Mouse (Mus musculus): ENCODE results near the gene Akap13. TPM values are rescaled to one million over a fixed set of nuclear protein-coding genes. Genes with fewer than 3 reads are reported as not detected.

Akap13 gene
- polyA plus RNA-seq, 1 experiment from 2014 or later = 21.5 TPM

DNA sequence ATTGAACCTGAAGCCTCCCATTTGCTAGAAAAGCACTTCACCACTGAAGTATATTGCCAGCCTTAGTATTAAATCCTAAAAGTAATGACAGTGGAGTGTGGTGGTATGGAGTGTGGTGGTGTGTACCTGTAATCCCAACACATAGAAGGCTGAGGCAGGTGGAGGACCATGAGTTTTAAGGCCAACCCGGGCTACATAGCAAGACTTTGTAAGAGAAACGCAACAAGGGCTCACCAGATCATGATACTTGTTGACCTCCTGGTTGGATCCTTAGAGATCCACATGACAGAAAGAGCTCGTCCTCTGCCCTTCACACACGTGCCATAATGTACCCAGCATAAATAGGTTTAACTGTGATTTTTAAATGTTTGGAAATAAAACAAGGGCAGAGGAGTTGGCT, 254.6 kb downstream of the Akap13 start:
- Histone ChIP-seq H3K4me3 (no peak overlapping the region), H3K9me3 (no peaks in the 10 kb centered on the region), H3K4me2 (no peak overlapping the region), H3K4me1 (replicated peaks) (no peaks in the 10 kb centered on the region), H3K27me3 (no peaks in the 10 kb centered on the region), H3K36me3 (0 out of 2 replicates have a peak, but pooled peaks cover 4% of the 10 kb centered on the region), H3K27ac (replicated peaks) (no peak overlapping the region), H3K9ac (no peak overlapping the region)
- WGBS = 98% methylated on average over 4 of the region's 4 CpGs
- ATAC-seq (ENCODE audit: low read depth) = no peak

DNA sequence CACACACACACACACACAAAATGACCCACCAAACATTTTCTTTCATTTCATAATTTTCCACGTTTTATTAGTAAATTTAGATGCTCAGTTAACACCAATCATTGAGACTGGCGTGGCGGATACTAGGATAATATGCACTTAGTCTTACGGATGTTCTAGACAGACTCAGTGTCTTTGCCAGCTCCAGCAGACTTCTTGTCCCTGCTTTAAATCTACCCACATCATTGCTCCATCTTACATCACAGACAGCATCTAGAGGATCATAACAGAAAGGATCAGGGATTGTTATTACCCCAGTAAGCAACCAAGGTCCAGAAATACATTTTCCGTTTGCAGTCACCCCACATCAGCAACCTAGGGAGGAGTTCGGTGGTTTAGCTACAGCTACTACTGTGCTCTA, 255.6 kb downstream of the Akap13 start:
- H3K9me3 ChIP-seq = no peaks in the 10 kb centered on the region
- ATAC-seq (ENCODE audit: low read depth) = no peak
- 92% methylated on average over 6 of the region's 6 CpGs for WGBS

DNA sequence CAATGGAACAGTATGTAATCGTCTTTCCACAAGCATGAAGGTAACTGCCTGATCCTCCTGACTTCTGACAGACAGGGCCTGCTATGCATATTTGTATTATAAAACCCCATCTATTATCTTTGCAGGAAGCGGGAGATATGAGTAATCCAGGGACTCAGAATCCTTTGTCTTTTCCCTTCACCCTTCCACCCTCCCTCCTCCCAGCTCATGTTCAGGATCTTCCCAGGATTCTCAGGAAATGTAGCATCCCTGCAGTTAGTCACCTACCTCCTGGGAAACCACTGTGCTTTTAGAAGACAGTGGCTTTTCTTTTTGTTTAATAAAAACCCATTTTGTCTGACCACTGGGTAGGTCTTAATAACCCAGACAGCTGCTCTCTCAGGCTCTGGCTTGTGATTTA, 256.1 kb downstream of the Akap13 start:
- H3K4me3 ChIP-seq = no peak overlapping the region
- H3K4me1 ChIP-seq (replicated peaks) = no peaks in the 10 kb centered on the region
- no peak overlapping the region for H3K27ac ChIP-seq (replicated peaks)
- no peak for ATAC-seq (ENCODE audit: low read depth)
- H3K27me3 ChIP-seq = no peaks in the 10 kb centered on the region
- WGBS = 85% methylated on average over 2 of the region's 2 CpGs
- no peaks in the 10 kb centered on the region for H3K9me3 ChIP-seq
- H3K4me2 ChIP-seq = no peak overlapping the region
- no peaks in the 10 kb centered on the region for H3K36me3 ChIP-seq
- no peak overlapping the region for H3K9ac ChIP-seq

More for the DNA sequence above, 255.6 kb downstream of the Akap13 start:
- Histone ChIP-seq H3K4me3 (no peak overlapping the region), H3K4me2 (no peak overlapping the region), H3K36me3 (0 out of 2 replicates have a peak, but pooled peaks cover 3% of the 10 kb centered on the region), H3K9ac (no peak overlapping the region), H3K4me1 (replicated peaks) (no peaks in the 10 kb centered on the region), H3K27ac (replicated peaks) (no peak overlapping the region), H3K27me3 (no peaks in the 10 kb centered on the region)

DNA sequence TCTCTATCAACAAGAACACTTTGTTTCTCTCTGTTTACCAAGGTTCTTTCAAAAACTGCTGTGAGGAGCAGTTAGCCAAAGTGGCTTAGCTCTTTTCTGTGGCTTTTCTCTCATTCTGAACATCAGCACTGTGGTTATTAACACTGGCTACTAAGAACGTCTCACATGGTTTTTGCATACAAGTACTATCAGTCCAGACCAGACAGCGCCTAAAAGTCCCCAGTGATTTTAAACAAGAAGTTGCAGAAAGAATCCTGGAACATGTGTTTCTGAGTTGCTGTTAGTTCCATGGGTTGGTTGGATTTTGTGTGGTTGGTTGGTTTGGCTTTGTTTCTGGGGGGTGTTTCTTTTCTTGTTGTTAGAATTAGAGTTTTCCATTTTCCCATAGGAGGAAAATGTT, 257.5 kb downstream of the Akap13 start:
- Histone ChIP-seq H3K4me3 (no peak overlapping the region), H3K27me3 (no peaks in the 10 kb centered on the region), H3K9me3 (no peaks in the 10 kb centered on the region), H3K9ac (no peak overlapping the region), H3K4me1 (replicated peaks) (no peaks in the 10 kb centered on the region), H3K4me2 (no peak overlapping the region), H3K36me3 (no peaks in the 10 kb centered on the region), H3K27ac (replicated peaks) (no peak overlapping the region)
- 60% methylated on average over 2 of the region's 2 CpGs for WGBS
- no peak for ATAC-seq (ENCODE audit: low read depth)

DNA sequence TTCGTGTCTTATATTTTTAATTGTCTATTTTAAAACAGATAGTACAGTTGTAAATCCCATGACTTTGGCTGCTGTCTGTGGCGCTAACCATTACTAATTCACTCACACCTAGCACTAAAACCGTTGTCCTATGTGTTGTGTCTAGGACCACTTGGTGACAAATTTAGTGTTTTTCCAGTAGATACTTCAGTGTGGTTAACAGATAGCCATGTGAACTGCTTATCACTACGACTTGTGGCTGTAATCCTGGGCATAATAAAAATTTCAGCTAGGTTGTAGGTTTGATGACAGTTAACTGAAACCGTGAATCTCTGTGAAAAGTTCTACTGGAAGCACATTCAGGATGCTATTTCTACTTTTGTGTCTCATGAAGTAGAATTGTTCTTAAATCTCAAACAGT, 258.6 kb downstream of the Akap13 start:
- WGBS = 90% methylated on average over 5 of the region's 5 CpGs

DNA sequence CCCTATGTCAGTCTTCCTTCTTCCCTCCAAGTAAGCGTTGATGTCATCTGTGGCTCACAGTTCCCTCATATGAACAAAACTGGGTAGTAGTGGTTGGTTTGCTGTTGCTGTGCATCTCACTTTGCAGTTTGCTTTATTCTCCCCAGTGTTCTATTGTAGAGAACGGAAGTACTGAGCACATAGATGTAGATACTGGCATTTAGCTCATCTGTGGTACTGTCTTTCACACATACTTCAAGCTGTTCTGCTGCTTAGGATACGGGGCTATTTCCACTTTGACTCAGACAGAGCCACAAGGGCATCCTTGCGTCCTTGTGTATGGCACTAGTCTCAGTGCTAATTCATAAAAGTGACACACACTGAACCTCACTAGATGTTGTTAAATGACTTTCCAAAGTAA, 259.7 kb downstream of the Akap13 start:
- Histone ChIP-seq H3K4me1 (replicated peaks) (no peaks in the 10 kb centered on the region), H3K36me3 (peaks cover 3% of the 10 kb centered on the region; the same call in 1 of the 2 replicates), H3K9me3 (no peaks in the 10 kb centered on the region), H3K9ac (no peak overlapping the region), H3K27me3 (no peaks in the 10 kb centered on the region), H3K27ac (replicated peaks) (no peak overlapping the region), H3K4me2 (no peak overlapping the region), H3K4me3 (no peak overlapping the region)
- ATAC-seq (ENCODE audit: low read depth) = no peak
- 95% methylated on average over 4 of the region's 4 CpGs for WGBS

More for the DNA sequence above, 258.6 kb downstream of the Akap13 start:
- no peaks in the 10 kb centered on the region for H3K27me3 ChIP-seq
- H3K36me3 ChIP-seq = no peaks in the 10 kb centered on the region
- no peaks in the 10 kb centered on the region for H3K9me3 ChIP-seq
- H3K4me3 ChIP-seq = no peak overlapping the region
- no peak overlapping the region for H3K27ac ChIP-seq (replicated peaks)
- H3K4me2 ChIP-seq = no peak overlapping the region
- ATAC-seq (ENCODE audit: low read depth) = no peak
- no peak overlapping the region for H3K9ac ChIP-seq
- no peaks in the 10 kb centered on the region for H3K4me1 ChIP-seq (replicated peaks)

DNA sequence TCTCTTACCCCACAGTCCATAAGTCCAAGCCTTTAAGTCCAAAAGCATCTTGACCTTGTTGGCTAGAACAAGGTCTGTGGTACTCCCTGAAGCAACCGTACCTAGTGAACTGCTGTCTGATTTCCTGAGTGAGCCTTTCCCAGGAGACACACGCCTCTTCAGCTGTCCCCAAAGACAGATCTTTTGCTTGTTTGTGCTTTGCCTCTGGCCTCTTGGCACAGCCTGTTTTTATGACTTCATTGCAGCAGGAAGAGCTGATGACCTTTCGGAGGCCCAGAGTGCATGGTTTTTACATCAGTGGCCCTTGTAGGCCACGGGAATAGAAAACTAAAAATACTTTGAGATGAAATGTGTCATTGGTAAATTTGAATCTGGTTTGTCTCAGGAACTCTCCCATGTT, 260.6 kb downstream of the Akap13 start:
- peaks cover 9% of the 10 kb centered on the region for H3K36me3 ChIP-seq
- no peak overlapping the region for H3K27ac ChIP-seq (replicated peaks)
- WGBS = 61% methylated on average over 4 of the region's 4 CpGs
- H3K27me3 ChIP-seq = no peaks in the 10 kb centered on the region
- ATAC-seq (ENCODE audit: low read depth) = no peak
- H3K9me3 ChIP-seq = no peaks in the 10 kb centered on the region
- no peaks in the 10 kb centered on the region for H3K4me1 ChIP-seq (replicated peaks)
- no peak overlapping the region for H3K4me2 ChIP-seq
- H3K4me3 ChIP-seq = no peak overlapping the region
- H3K9ac ChIP-seq = no peak overlapping the region

DNA sequence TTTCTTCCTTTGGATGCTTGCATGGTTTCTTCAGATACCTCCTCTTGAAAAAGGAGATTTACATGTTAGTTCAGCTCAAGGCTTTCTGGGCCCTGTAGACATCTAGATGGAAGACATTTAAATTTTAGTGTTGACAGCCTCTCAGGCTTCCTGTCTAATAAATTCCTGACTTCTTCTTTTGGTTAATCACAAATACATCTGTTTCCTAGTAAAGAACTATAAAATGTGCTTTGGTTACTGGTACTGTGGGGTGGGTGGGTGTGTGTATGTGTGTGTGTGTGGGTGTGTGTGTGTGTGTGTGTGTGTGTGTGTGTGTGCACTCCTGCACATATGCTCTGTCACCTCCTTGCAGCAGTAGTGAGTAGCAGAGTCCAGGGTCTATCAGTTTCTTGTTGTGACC, 262.0 kb downstream of the Akap13 start:
- H3K36me3 ChIP-seq = peaks cover 9% of the 10 kb centered on the region
- no peak overlapping the region for H3K4me3 ChIP-seq
- no peak overlapping the region for H3K27ac ChIP-seq (replicated peaks)
- no peaks in the 10 kb centered on the region for H3K9me3 ChIP-seq
- ATAC-seq (ENCODE audit: low read depth) = no peak
- no peak overlapping the region for H3K9ac ChIP-seq
- no peak overlapping the region for H3K4me2 ChIP-seq
- H3K4me1 ChIP-seq (replicated peaks) = no peaks in the 10 kb centered on the region
- no peaks in the 10 kb centered on the region for H3K27me3 ChIP-seq

DNA sequence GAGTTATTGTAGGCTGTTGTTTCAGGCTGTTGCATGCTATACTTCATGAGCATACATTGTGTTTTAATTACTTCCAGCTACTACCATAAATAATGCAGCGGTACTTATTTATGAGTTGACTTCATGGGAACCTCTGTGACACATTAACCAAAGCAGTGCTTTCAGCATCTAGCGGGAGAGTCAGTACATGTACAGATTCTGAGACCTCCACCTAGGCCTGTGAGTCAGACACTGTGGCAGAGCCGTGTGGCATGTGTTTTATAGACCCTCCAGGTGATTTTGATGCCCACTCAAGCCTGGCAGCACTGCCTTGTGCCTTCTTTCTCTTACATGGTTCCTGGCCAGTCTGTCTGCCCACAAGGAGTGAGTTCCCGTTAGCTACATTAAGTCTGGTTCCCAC, 266.0 kb downstream of the Akap13 start:
- H3K9ac ChIP-seq = no peak overlapping the region
- no peak overlapping the region for H3K27ac ChIP-seq (replicated peaks)
- no peaks in the 10 kb centered on the region for H3K9me3 ChIP-seq
- no peak overlapping the region for H3K4me3 ChIP-seq
- H3K36me3 ChIP-seq = peaks cover 30% of the 10 kb centered on the region
- no peaks in the 10 kb centered on the region for H3K27me3 ChIP-seq
- ATAC-seq (ENCODE audit: low read depth) = no peak
- 91% methylated on average over 4 of the region's 4 CpGs for WGBS
- H3K4me1 ChIP-seq (replicated peaks) = no peaks in the 10 kb centered on the region
- no peak overlapping the region for H3K4me2 ChIP-seq

DNA sequence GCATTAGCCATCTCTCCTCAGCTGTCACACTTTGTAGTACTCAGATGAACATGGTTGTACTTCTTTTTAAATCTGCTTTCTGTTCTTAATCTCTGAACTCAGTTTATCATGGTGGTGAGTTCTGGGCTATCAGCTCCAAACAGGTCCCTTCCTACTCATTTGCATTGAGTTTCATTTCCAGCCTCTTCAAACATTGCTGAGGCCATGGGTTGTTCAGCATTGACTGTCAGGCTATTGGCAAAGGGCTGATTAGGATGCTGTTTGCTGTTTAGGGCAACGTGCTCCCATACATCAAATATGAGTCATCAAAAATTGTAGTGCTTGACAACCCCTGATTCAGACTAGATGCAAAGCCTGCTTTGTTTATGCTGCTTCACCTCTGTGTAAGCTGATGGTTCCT, 268.7 kb downstream of the Akap13 start:
- no peak for ATAC-seq (ENCODE audit: low read depth)
- 89% methylated on average over 1 of the region's 1 CpGs for WGBS
- Histone ChIP-seq H3K27me3 (no peaks in the 10 kb centered on the region), H3K36me3 (peaks cover 51% of the 10 kb centered on the region), H3K4me2 (no peak overlapping the region), H3K4me1 (replicated peaks) (no peaks in the 10 kb centered on the region), H3K9ac (no peak overlapping the region), H3K4me3 (no peak overlapping the region), H3K27ac (replicated peaks) (no peak overlapping the region), H3K9me3 (no peaks in the 10 kb centered on the region)

DNA sequence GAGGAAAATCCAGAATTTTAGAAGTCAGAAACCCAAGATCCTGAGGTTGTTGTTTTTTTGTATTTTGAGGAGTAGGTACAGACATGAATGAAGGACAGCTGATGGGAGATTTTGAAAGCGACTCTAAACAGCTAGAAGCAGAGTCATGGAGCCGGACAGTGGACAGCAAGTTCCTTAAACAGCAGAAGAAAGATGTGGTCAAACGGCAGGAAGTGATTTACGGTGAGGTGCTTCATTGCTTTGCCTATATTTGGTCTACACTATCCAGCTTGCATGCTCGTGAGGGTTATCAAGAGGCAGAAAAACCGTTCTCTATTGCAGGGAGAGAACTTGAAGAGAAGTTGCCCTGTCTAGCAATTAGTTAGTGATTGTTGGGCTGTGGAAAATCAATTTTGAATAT, 270.6 kb downstream of the Akap13 start:
- ATAC-seq (ENCODE audit: low read depth) = no peak

DNA sequence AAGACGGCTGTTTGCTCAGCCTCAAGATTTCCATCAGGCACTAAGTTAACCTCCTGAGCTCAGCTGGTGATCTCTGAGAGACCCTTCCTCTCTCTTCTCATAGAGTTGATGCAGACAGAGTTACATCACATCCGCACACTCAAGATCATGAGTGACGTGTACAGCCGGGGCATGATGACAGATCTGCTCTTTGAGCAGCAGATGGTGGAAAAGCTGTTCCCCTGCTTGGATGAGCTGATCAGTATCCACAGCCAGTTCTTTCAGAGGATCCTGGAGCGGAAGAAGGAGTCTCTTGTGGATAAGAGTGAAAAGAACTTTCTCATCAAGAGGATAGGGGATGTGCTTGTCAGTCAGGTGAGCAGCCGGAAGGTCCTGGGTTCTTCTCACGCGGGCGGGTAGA, 271.5 kb downstream of the Akap13 start:
- H3K27ac ChIP-seq (replicated peaks) = no peak overlapping the region
- H3K36me3 ChIP-seq = peaks cover 68% of the 10 kb centered on the region
- no peak overlapping the region for H3K4me2 ChIP-seq
- H3K27me3 ChIP-seq = no peaks in the 10 kb centered on the region
- no peak for ATAC-seq (ENCODE audit: low read depth)
- H3K4me1 ChIP-seq (replicated peaks) = no peaks in the 10 kb centered on the region
- H3K4me3 ChIP-seq = no peak overlapping the region
- H3K9ac ChIP-seq = no peak overlapping the region
- 96% methylated on average over 9 of the region's 9 CpGs for WGBS
- H3K9me3 ChIP-seq = no peaks in the 10 kb centered on the region

More for the DNA sequence above, 270.6 kb downstream of the Akap13 start:
- H3K4me2 ChIP-seq = no peak overlapping the region
- H3K9me3 ChIP-seq = no peaks in the 10 kb centered on the region
- H3K4me3 ChIP-seq = no peak overlapping the region
- H3K9ac ChIP-seq = no peak overlapping the region
- H3K36me3 ChIP-seq = peaks cover 59% of the 10 kb centered on the region
- no peaks in the 10 kb centered on the region for H3K4me1 ChIP-seq (replicated peaks)
- H3K27me3 ChIP-seq = no peaks in the 10 kb centered on the region
- no peak overlapping the region for H3K27ac ChIP-seq (replicated peaks)
- 89% methylated on average over 6 of the region's 6 CpGs for WGBS

DNA sequence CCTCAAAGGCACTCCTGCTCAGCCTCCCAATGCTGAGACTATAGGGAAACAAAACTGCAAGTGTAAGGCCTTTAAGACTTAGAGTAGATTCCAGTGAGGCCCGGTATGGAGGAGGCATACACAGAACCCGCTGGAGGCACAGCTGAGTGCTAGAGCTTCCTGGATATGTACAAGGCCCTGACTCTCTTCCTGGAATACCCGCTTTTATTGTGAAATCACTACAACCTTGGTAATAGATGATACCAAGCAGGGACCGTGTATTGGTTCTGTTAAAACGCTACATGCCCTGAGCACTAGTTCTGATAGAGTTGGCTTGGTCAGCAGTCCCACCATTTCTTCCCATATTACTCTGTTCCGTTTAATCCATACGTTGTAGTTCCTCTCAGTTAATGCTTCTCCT, 274.3 kb downstream of the Akap13 start:
- Histone ChIP-seq H3K27me3 (no peaks in the 10 kb centered on the region), H3K9me3 (no peaks in the 10 kb centered on the region), H3K36me3 (peaks cover 56% of the 10 kb centered on the region), H3K4me1 (replicated peaks) (no peaks in the 10 kb centered on the region), H3K4me3 (no peak overlapping the region), H3K4me2 (no peak overlapping the region), H3K9ac (no peak overlapping the region), H3K27ac (replicated peaks) (no peak overlapping the region)
- no peak for ATAC-seq (ENCODE audit: low read depth)
- WGBS = 94% methylated on average over 7 of the region's 7 CpGs
